In the genomic region with DNA sequence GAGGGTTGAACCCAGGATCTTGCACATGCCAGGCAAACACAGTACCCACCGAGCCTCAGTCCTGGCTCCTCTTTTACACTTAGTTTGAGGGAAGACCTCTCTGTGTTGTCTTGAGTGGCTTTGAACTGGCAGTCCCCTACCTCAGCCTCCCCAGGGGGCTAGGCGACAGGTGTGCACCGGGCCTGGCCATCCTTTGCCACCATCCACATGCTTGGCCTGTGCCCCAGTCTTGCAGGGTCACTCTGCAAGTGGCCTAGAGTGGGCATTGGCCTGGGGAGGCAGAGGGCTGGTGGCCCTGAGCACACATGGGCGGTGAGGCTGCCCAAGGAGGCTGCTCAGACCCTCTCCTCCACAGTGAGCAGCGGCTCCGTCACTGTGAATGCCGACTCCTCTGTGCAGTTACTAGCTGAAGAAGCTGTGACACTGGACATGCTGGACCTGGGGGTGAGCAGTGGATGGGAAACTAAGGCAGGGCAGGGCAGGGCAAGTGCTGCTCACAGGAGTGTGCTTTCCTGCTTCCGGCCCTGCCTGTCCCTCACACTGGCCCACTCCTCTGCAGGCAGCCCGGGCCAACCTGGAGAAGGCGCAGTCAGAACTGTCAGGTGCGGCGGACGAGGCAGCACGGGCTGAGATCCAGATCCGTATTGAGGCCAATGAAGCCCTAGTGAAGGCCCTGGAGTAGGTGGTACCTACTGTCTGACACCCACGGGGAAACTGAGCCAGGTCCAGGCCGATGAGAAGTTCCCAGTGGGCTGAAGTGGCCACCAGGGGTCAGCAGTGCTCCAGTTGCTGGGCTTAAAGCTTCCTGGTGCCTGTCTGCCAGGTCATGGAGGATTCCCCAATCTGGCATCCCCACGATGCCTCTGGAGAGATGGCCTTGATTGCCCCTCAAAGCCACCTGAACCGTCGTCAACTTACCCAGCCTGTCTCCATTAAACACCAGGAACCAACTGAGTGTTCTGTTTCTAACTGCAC, we compare ENCODE assay signal across 8 mouse cellular contexts. TPM values are rescaled to one million over a fixed set of nuclear protein-coding genes. Genes with fewer than 3 reads are reported as not detected.
DNase-seq lines count a peak whose midpoint lies in the region; ATAC-seq and TF ChIP-seq lines count a peak whose summit lies in the region.

No protein-coding gene starts in this region.

- no peaks in the 10 kb centered on the region for H3K27me3 ChIP-seq in megakaryocyte, embryonic 14.5 days (replicated peaks)
- no peaks in the 10 kb centered on the region for H3K27me3 ChIP-seq in intestine, postnatal 0 days (replicated peaks; ENCODE audit: control insufficient read depth, insufficient read depth, low read length)
- H3K27me3 ChIP-seq in limb, embryonic 15.5 days = no peaks in the 10 kb centered on the region

- H3K36me3 ChIP-seq in megakaryocyte, embryonic 14.5 days (replicated peaks; ENCODE audit: low read length) = peaks cover 48% of the 10 kb centered on the region
- peaks cover 34% of the 10 kb centered on the region for H3K36me3 ChIP-seq in intestine, postnatal 0 days (ENCODE audit: control insufficient read depth, insufficient read depth)
- peaks cover 32% of the 10 kb centered on the region for H3K36me3 ChIP-seq in limb, embryonic 15.5 days

- ATAC-seq in megakaryocyte, adult 5-6 weeks (ENCODE audit: poor library complexity, severe bottlenecking) = no peak
- no peak for ATAC-seq in intestine, postnatal 0 days
- no peak for ATAC-seq in limb, embryonic 15.5 days (ENCODE audit: insufficient number of reproducible peaks, low FRiP score, low TSS enrichment, low read depth)

- H3K4me1 ChIP-seq in megakaryocyte, embryonic 14.5 days = peaks cover 73% of the 10 kb centered on the region
- H3K4me1 ChIP-seq in intestine, postnatal 0 days (replicated peaks; ENCODE audit: control insufficient read depth, insufficient read depth, low read length) = 0 out of 2 replicates have a peak, but pooled peaks cover 5% of the 10 kb centered on the region
- H3K4me1 ChIP-seq in limb, embryonic 15.5 days = peaks cover 59% of the 10 kb centered on the region

- DNase-seq in cerebellum, adult 9-11 months = peak; percentile 85
- peak; percentile 69 for DNase-seq in gastrocnemius, postnatal 25 days
- DNase-seq in natural killer cell, adult 2 months (ENCODE audit: low spot score in 2 of 2) = peak; percentile 53 to 76
- DNase-seq in thymus, postnatal 0 days (ENCODE audit: low spot score) = peak; percentile 61

- no peaks in the 10 kb centered on the region for H3K9me3 ChIP-seq in megakaryocyte, embryonic 14.5 days
- no peaks in the 10 kb centered on the region for H3K9me3 ChIP-seq in intestine, postnatal 0 days (ENCODE audit: control insufficient read depth)
- H3K9me3 ChIP-seq in limb, embryonic 15.5 days = no peaks in the 10 kb centered on the region

- H3K4me3 ChIP-seq in megakaryocyte, embryonic 14.5 days (replicated peaks) = peak overlapping the region; percentile 34
- no peak overlapping the region for H3K4me3 ChIP-seq in intestine, postnatal 0 days (ENCODE audit: low read depth, low read length)
- no peak overlapping the region for H3K4me3 ChIP-seq in limb, embryonic 15.5 days

- H3K4me2 ChIP-seq in intestine, postnatal 0 days (replicated peaks; ENCODE audit: low read depth) = peak overlapping the region; percentile 86; the same call in 1 of the 2 replicates
- H3K4me2 ChIP-seq in limb, embryonic 15.5 days = no peak overlapping the region

- H3K27ac ChIP-seq in intestine, postnatal 0 days (ENCODE audit: low read depth, low read length) = peak overlapping the region; percentile 97
- H3K27ac ChIP-seq in limb, embryonic 15.5 days = peak overlapping the region; percentile 100; the same call in 1 of the 2 replicates

- H3K9ac ChIP-seq in intestine, postnatal 0 days (ENCODE audit: low read depth, low read length) = no peak overlapping the region
- H3K9ac ChIP-seq in limb, embryonic 15.5 days = no peak overlapping the region

- WGBS in intestine, postnatal 0 days = 66% methylated on average over 20 of the region's 20 CpGs
- 71% methylated on average over 20 of the region's 20 CpGs for WGBS in limb, embryonic 15.5 days

- peak; percentile 94 for TF ChIP-seq CTCF in intestine, postnatal 0 days (IDR thresholded peaks at IDR 0.05; ENCODE audit: low read depth)

RNA-seq across cellular contexts. Expression of gene Midn, which starts 2.9 kb away (rescaled TPM):
- polyA plus RNA-seq in megakaryocyte, embryonic 14.5 days (2012; ENCODE audit: insufficient read depth, low replicate concordance) = 171 and 203 TPM in 2 replicates
- total RNA-seq in megakaryocyte, adult 5-6 weeks (2015) = 29.5 and 29.6 TPM in 2 replicates
- 22.4 and 36.1 TPM in 2 replicates for total RNA-seq in megakaryocyte, adult 5-6 weeks (2017)
- total RNA-seq in gastrocnemius, postnatal 25 days (2021) = 10 to 100 TPM; 33.7 to 34.8 TPM
- 18.1 and 19.5 TPM in 2 replicates for polyA plus RNA-seq in intestine, postnatal 0 days (2015; fragmentation: Nextera tagmentation; extraction: Ambion mirVana)
- 13.4 and 14.0 TPM in 2 replicates for polyA plus RNA-seq in limb, embryonic 15.5 days (2015; fragmentation: Nextera tagmentation; extraction: Ambion mirVana)
- 13.1 and 18.8 TPM in 2 replicates for polyA plus RNA-seq in thymus, postnatal 0 days (2015; fragmentation: Nextera tagmentation; extraction: Ambion mirVana)

RNA-seq across cellular contexts. Expression of gene Cbarp, which starts 4.5 kb away (rescaled TPM):
- polyA plus RNA-seq in megakaryocyte, embryonic 14.5 days (2012; ENCODE audit: insufficient read depth, low replicate concordance) = 4.8 and 11.7 TPM in 2 replicates
- total RNA-seq in megakaryocyte, adult 5-6 weeks (2015) = 1.6 and 2.2 TPM in 2 replicates
- 1.4 TPM in 1 of 2 replicates, not detected in the other for total RNA-seq in megakaryocyte, adult 5-6 weeks (2017)
- 1 to 10 TPM; 1.2 to 1.6 TPM for total RNA-seq in gastrocnemius, postnatal 25 days (2021)
- 2.1 and 2.7 TPM in 2 replicates for polyA plus RNA-seq in intestine, postnatal 0 days (2015; fragmentation: Nextera tagmentation; extraction: Ambion mirVana)
- polyA plus RNA-seq in limb, embryonic 15.5 days (2015; fragmentation: Nextera tagmentation; extraction: Ambion mirVana) = 5.9 and 6.8 TPM in 2 replicates
- 3.5 and 4.3 TPM in 2 replicates for polyA plus RNA-seq in thymus, postnatal 0 days (2015; fragmentation: Nextera tagmentation; extraction: Ambion mirVana)

RNA-seq across cellular contexts. Expression of gene Atp5d, which starts 6.7 kb away (rescaled TPM):
- 1,192 and 1,533 TPM in 2 replicates for polyA plus RNA-seq in megakaryocyte, embryonic 14.5 days (2012; ENCODE audit: insufficient read depth, low replicate concordance)
- 161 and 162 TPM in 2 replicates for total RNA-seq in megakaryocyte, adult 5-6 weeks (2015)
- total RNA-seq in megakaryocyte, adult 5-6 weeks (2017) = 31.0 and 34.7 TPM in 2 replicates
- total RNA-seq in gastrocnemius, postnatal 25 days (2021) = 100 to 1,000 TPM; 634 to 665 TPM
- polyA plus RNA-seq in intestine, postnatal 0 days (2015; fragmentation: Nextera tagmentation; extraction: Ambion mirVana) = 1,009 and 1,013 TPM in 2 replicates
- 494 and 537 TPM in 2 replicates for polyA plus RNA-seq in limb, embryonic 15.5 days (2015; fragmentation: Nextera tagmentation; extraction: Ambion mirVana)
- 588 TPM in 2 replicates for polyA plus RNA-seq in thymus, postnatal 0 days (2015; fragmentation: Nextera tagmentation; extraction: Ambion mirVana)

RNA-seq across cellular contexts. Expression of gene Cirbp, which starts 20.6 kb away (rescaled TPM):
- 27.7 and 39.5 TPM in 2 replicates for polyA plus RNA-seq in megakaryocyte, embryonic 14.5 days (2012; ENCODE audit: insufficient read depth, low replicate concordance)
- 11.7 and 13.8 TPM in 2 replicates for total RNA-seq in megakaryocyte, adult 5-6 weeks (2015)
- 29.3 and 32.1 TPM in 2 replicates for total RNA-seq in megakaryocyte, adult 5-6 weeks (2017)
- 10 to 100 TPM; 17.3 to 21.4 TPM for total RNA-seq in gastrocnemius, postnatal 25 days (2021)
- polyA plus RNA-seq in intestine, postnatal 0 days (2015; fragmentation: Nextera tagmentation; extraction: Ambion mirVana) = 222 and 228 TPM in 2 replicates
- 102 and 103 TPM in 2 replicates for polyA plus RNA-seq in limb, embryonic 15.5 days (2015; fragmentation: Nextera tagmentation; extraction: Ambion mirVana)
- 226 and 376 TPM in 2 replicates for polyA plus RNA-seq in thymus, postnatal 0 days (2015; fragmentation: Nextera tagmentation; extraction: Ambion mirVana)

RNA-seq across cellular contexts. Expression of gene 1600002K03Rik, which starts 27.6 kb away (rescaled TPM):
- 3.0 and 7.7 TPM in 2 replicates for polyA plus RNA-seq in megakaryocyte, embryonic 14.5 days (2012; ENCODE audit: insufficient read depth, low replicate concordance)
- total RNA-seq in megakaryocyte, adult 5-6 weeks (2015) = 19.3 and 21.0 TPM in 2 replicates
- total RNA-seq in megakaryocyte, adult 5-6 weeks (2017) = 18.8 and 20.9 TPM in 2 replicates
- 1 to 10 TPM; 5.1 to 5.9 TPM for total RNA-seq in gastrocnemius, postnatal 25 days (2021)
- polyA plus RNA-seq in intestine, postnatal 0 days (2015; fragmentation: Nextera tagmentation; extraction: Ambion mirVana) = 12.7 and 13.9 TPM in 2 replicates
- polyA plus RNA-seq in limb, embryonic 15.5 days (2015; fragmentation: Nextera tagmentation; extraction: Ambion mirVana) = 12.8 and 13.3 TPM in 2 replicates
- 15.3 and 15.4 TPM in 2 replicates for polyA plus RNA-seq in thymus, postnatal 0 days (2015; fragmentation: Nextera tagmentation; extraction: Ambion mirVana)
